Mouse (Mus musculus) liver, embryonic 11.5 days (tissue): ENCODE results near the gene Dpp7. TPM values are rescaled to one million over a fixed set of nuclear protein-coding genes. Genes with fewer than 3 reads are reported as not detected.

Experiments used
- ATAC-seq: fragments of 200-750 bp; cut with Nextera tagmentation; replicated peaks from 2 replicates; pipeline ENCODE4 v1.8.0; 2017; ENCODE audit warnings: moderate number of reproducible peaks, mild to moderate bottlenecking, moderate TSS enrichment, moderate library complexity; ENCODE audit not compliant: low FRiP score
- DNase-seq: peaks from one replicate; pipeline ENCODE4 v3.0.0-alpha.2; 2017; ENCODE audit warnings: low spot score
- H3K27ac ChIP-seq: fragments of 300-500 bp; sonication (generic); 2 replicates; pipeline ENCODE4 v1.5.1; 2014; ENCODE audit warnings: mild to moderate bottlenecking, low read depth, low read length, control low read depth
- H3K27me3 ChIP-seq: fragments of 300-500 bp; sonication (generic); replicated peaks from 2 replicates; pipeline ENCODE4 v1.6.1; 2014; ENCODE audit warnings: low read length, mixed read lengths; ENCODE audit not compliant: control insufficient read depth, insufficient read depth
- H3K36me3 ChIP-seq: fragments of 300-500 bp; sonication (generic); 2 replicates; pipeline ENCODE4 v1.6.1; 2014; ENCODE audit warnings: mild to moderate bottlenecking, low read length, moderate library complexity, mixed read lengths; ENCODE audit not compliant: control insufficient read depth, insufficient read depth
- H3K4me1 ChIP-seq: fragments of 300-500 bp; sonication (generic); replicated peaks from 2 replicates; pipeline ENCODE4 v1.6.1; 2014; ENCODE audit warnings: low read length, mixed read lengths; ENCODE audit not compliant: control insufficient read depth, insufficient read depth
- H3K4me2 ChIP-seq: fragments of 300-500 bp; sonication (generic); 2 replicates; pipeline ENCODE4 v1.6.1; 2014; ENCODE audit warnings: mild to moderate bottlenecking, control low read depth, moderate library complexity
- H3K4me3 ChIP-seq: fragments of 300-500 bp; sonication (generic); 2 replicates; pipeline ENCODE4 v1.5.1; 2014; ENCODE audit warnings: low read depth, low read length, control low read depth
- H3K9ac ChIP-seq: fragments of 300-500 bp; sonication (generic); 2 replicates; pipeline ENCODE4 v1.6.1; 2014; ENCODE audit warnings: low read depth, low read length, control low read depth
- H3K9me3 ChIP-seq: fragments of 300-500 bp; sonication (generic); 2 replicates; pipeline ENCODE4 v1.6.1; 2016; ENCODE audit warnings: low read length, inconsistent platforms, mixed read lengths; ENCODE audit not compliant: control insufficient read depth
- WGBS: fragments of 180-500 bp; shearing (Covaris S2); extraction: QIAGEN DNeasy Blood & Tissue Kit; methylation state at CpG from one replicate; pipeline ENCODE4 v1.1.7; 2014; 5-methylcytosine and 5-hydroxymethylcytosine counted together
- polyA plus RNA-seq: library from polyadenylated mRNA; unstranded; fragments of >200 nt; fragmentation: Nextera tagmentation; extraction: Ambion mirVana; gene quantifications from 2 replicates; pipeline ENCODE4 v1.2.1, GENCODE M21; 2014

Gene Dpp7
- polyA plus RNA-seq, result 17.4 and 18.3 TPM in 2 replicates

DNA sequence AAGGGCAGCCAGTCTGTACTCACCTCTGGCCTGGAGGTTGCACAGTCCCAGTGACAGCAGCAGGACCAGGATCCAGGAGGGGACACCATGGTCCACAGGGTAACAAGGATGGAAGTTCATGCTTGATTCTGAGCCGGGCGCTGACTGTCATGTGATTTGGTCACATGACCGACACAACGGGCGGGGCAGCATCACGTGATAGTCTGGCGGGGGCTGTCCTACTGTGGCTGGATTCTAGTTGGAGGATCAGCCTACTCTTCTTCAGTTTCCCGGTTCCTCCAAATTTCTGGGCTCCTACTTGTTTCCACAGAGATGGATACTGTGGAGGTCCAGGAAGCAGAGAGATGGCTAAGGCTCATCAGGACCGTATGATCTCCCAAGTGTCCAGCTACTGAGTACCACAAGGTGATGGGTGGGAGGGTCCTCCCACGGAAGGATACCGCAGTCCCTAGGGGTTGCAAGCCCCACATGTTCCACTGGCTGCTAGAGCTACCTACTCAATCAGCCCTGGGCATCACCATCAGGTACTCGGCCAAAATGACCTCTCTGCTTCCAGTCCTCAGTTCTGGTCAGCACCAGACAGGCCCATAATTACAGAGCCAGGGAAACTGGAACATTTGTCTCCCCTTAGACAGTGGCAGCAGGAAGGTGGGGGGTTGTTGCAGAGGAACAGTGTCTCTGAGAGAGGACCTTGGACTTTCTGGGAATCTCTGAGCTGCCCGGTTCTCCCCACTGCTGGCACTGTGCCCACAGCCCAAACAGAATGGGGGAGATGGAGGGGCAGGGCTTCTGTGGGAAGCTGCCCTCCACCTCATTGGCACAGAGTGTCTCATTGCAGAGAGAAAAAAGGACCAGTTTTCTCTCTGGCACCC is at the start of gene Dpp7:
Dpp7 (minus strand) TSS at position 152 of the 872 bp plus-strand sequence.
- Histone ChIP-seq H3K9me3 (no peaks in the 10 kb centered on the region), H3K4me2 (peak within 1 kb of the TSS; percentile 95), H3K27ac (no peak within 1 kb of the TSS), H3K9ac (peak within 1 kb of the TSS; percentile 67), H3K4me3 (peak within 1 kb of the TSS; percentile 68), H3K27me3 (no peaks in the 10 kb centered on the region), H3K4me1 (peaks cover 11% of the 10 kb centered on the region), H3K36me3 (no peaks in the 10 kb centered on the region; the same call in 1 of the 2 replicates)
- 6% methylated on average over 13 of the region's 13 CpGs for WGBS
- DNase-seq (peak; percentile 90), ATAC-seq (peak; percentile 80)

DNA sequence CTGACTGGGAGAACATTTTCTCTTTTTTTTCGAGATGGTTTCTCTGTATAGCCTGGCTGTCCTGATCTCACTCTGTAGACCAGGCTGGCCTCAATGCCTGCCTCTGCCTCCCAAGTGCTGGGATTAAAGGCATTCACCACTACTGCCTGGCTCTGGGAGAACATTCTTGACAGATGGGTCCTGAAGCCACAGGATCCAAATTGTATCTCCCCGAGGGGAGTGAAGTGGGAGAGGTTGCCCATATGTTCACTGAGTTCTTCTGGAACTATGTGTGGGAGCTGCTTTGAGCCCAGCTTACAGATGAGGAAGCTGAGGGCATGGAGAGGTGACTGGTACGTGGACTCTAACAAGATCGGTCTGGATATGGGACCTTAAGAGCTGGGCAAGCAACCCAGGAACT is 47.8 kb upstream of the Dpp7 start:
- no peaks in the 10 kb centered on the region for H3K4me1 ChIP-seq
- WGBS, result 81% methylated on average over 4 of the region's 4 CpGs
- H3K9me3 ChIP-seq, result no peaks in the 10 kb centered on the region
- no peaks in the 10 kb centered on the region for H3K36me3 ChIP-seq
- ATAC-seq, result no peak
- H3K4me3 ChIP-seq, result no peak overlapping the region
- no peak overlapping the region for H3K4me2 ChIP-seq
- H3K27ac ChIP-seq, result no peak overlapping the region
- no peak for DNase-seq
- H3K9ac ChIP-seq, result no peak overlapping the region
- peaks cover 64% of the 10 kb centered on the region for H3K27me3 ChIP-seq

DNA sequence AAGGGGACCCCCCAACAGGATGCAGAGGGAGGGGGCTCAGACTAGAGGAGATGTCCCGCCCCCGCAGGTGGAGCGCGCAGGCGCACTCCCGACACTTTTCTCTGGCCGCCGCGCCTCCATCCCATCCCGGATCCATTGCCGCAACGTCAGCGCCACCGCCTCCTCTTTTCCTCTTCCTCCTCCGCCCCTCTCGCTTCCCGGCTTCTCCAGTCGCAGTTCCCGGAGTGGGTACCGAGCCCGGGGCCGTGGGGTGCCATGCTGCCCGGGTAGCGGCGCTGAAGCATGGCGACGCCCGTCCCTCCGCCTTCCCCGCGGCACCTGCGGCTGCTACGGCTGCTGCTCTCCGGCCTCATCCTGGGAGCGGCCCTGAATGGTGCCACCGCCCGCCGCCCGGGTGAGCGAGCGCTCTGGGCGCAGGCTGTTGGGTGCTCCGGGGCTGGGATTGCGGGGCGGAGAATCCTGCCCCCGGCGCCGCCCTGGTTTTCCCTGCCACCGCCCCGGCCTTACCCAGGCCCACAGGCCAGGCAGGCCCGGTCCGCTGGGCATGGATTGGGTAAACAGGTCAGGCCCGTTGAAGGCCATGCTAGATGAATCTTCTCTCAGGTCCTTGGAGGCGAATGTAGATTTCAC is 46.9 kb upstream of the Dpp7 start:
- ATAC-seq, result no peak
- Histone ChIP-seq H3K27me3 (peaks cover 72% of the 10 kb centered on the region), H3K4me3 (peak overlapping the region; percentile 53), H3K36me3 (no peaks in the 10 kb centered on the region), H3K4me2 (peak overlapping the region; percentile 66), H3K9ac (peak overlapping the region; percentile 26; the same call in 1 of the 2 replicates), H3K9me3 (no peaks in the 10 kb centered on the region), H3K4me1 (no peaks in the 10 kb centered on the region), H3K27ac (no peak overlapping the region)
- no peak for DNase-seq
- WGBS, result 2% methylated on average over 54 of the region's 54 CpGs

DNA sequence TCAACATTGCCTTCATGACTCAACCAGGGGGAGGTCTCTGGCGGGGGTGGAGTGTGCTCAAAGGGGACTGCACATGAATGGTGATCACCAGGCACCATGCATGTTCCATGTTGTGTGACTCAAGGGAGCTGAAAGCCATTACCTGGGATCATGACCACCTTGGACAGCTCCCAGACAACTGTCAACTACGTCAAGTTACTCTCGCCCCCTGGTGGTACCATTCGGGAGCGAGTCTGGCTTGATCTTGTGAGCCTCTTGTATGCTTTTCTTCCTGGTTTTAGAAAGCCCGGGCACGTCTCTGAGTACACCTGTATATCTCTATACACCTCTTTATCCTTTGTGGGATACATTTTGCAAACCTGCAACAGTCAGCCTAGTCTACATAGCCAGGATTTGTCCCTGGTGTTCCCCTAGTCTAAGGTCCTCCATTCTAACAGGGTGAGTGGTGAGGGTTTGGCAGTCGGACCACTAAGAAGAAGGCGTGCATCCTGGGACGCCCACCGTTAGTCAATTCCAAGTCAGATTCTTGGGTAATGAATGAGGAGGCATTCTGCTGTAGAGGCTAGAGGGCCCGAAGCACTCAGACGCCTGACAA is 46.3 kb upstream of the Dpp7 start:
- Histone ChIP-seq H3K9ac (no peak overlapping the region), H3K36me3 (no peaks in the 10 kb centered on the region), H3K4me3 (peak overlapping the region; percentile 53), H3K27me3 (peaks cover 78% of the 10 kb centered on the region), H3K27ac (no peak overlapping the region), H3K4me1 (no peaks in the 10 kb centered on the region), H3K9me3 (no peaks in the 10 kb centered on the region), H3K4me2 (peak overlapping the region; percentile 66)
- ATAC-seq, result no peak; the same call in 1 of the 2 replicates
- DNase-seq, result peak; percentile 80
- 3% methylated on average over 13 of the region's 13 CpGs for WGBS

DNA sequence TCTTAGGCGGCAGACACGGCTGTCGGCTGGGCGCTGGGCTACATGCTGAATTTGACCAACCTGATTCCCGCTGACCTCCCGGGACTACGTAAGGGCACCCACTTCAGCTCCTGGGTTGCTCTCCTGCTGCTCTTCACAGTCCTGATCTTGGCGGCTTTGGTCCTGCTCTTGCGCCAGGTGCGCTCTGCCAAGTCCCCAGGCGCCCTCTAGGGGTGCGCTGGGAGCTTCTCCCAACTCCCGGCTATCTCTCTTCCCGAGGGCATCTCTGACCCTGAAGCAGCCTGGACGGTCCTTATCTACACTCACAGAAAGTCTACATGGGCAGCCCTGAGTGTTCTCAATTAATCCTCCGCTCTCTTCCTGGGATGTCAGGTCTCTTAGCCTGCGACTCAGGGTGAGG is 44.6 kb upstream of the Dpp7 start:
- peak overlapping the region; percentile 25; the same call in 1 of the 2 replicates for H3K4me2 ChIP-seq
- H3K4me1 ChIP-seq, result peaks cover 2% of the 10 kb centered on the region
- H3K27me3 ChIP-seq, result peaks cover 90% of the 10 kb centered on the region
- no peaks in the 10 kb centered on the region for H3K9me3 ChIP-seq
- 0 out of 2 replicates have a peak, but pooled peaks have one; percentile 29 for ATAC-seq
- no peak overlapping the region for H3K27ac ChIP-seq
- no peaks in the 10 kb centered on the region for H3K36me3 ChIP-seq
- 4% methylated on average over 17 of the region's 17 CpGs for WGBS
- H3K9ac ChIP-seq, result no peak overlapping the region
- no peak overlapping the region for H3K4me3 ChIP-seq
- no peak for DNase-seq

DNA sequence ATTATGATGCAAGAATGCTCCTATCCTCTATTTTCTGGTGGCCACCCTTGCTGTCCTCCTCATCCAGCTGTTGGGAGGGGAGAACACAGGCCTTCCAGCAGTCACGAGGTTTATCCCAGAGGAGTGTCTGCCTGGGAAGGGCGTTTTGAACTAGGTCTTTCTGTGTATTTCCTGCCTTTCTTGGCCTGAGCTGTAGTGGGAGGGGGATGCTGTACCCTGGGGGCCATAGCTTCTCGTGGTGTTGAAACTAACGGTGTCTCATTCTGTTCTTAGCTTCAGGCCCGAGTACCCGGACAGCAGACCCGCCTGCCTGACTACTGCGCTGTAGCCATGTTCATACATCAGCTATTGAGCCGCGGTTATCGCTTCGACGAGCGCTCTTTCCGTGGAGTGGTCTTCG is 44.1 kb upstream of the Dpp7 start:
- no peaks in the 10 kb centered on the region for H3K36me3 ChIP-seq
- peak overlapping the region; percentile 25; the same call in 1 of the 2 replicates for H3K4me2 ChIP-seq
- peaks cover 90% of the 10 kb centered on the region for H3K27me3 ChIP-seq
- H3K9me3 ChIP-seq, result no peaks in the 10 kb centered on the region
- ATAC-seq (no peak), DNase-seq (no peak)
- H3K27ac ChIP-seq, result no peak overlapping the region
- peaks cover 5% of the 10 kb centered on the region for H3K4me1 ChIP-seq
- 21% methylated on average over 16 of the region's 16 CpGs for WGBS
- H3K4me3 ChIP-seq, result no peak overlapping the region
- H3K9ac ChIP-seq, result no peak overlapping the region

DNA sequence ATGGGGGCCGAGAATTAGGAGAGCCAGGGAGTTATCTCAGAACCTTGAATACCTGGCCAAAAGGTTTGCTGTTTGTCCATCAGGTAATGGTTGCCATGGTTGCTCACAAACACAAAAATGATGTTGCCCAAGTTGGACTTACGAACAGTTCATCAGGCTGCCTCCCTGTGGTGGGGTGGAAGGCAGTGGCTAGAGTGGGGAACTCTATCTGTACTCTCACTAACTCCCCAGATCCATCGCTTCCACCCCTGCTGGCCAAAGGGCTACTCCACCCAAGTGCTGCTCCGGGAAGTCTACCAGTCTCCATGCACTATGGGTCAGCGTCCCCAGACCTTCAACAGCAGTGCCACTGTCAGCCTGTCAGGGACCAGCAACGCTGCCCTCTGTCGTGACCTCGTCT is 42.9 kb upstream of the Dpp7 start, which contains the start of gene Npdc1:
Npdc1 (plus strand) TSS at position 301 of the 400 bp plus-strand sequence.
- Histone ChIP-seq H3K27ac (no peak within 1 kb of the TSS), H3K27me3 (peaks cover 93% of the 10 kb centered on the region), H3K9me3 (no peaks in the 10 kb centered on the region), H3K4me3 (no peak within 1 kb of the TSS), H3K4me1 (peaks cover 5% of the 10 kb centered on the region), H3K36me3 (no peaks in the 10 kb centered on the region), H3K4me2 (no peak within 1 kb of the TSS), H3K9ac (no peak within 1 kb of the TSS)
- WGBS, result 59% methylated on average over 8 of the region's 8 CpGs
- DNase-seq (no peak), ATAC-seq (no peak)

DNA sequence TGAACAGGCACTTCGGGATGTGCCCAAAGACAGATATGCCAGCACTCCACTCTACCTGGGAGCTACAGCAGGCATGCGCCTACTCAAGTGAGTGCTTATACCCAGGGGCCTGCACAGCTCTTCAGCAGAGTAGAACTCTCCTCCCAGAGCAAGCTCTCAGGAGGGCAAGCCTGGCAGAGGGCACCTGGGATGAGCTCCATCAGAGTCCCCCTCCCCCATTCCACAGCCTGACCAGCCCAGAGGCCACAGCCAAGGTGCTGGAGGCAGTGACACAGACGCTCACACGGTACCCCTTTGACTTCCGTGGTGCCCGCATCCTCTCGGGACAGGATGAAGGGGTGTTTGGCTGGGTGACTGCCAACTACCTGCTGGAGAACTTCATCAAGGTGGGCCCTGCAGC is 41.9 kb upstream of the Dpp7 start:
- H3K4me3 ChIP-seq, result no peak overlapping the region

More for the DNA sequence above, 41.9 kb upstream of the Dpp7 start:
- Histone ChIP-seq H3K36me3 (no peaks in the 10 kb centered on the region), H3K4me2 (no peak overlapping the region), H3K9ac (no peak overlapping the region), H3K27ac (no peak overlapping the region), H3K4me1 (peaks cover 5% of the 10 kb centered on the region), H3K9me3 (no peaks in the 10 kb centered on the region), H3K27me3 (peaks cover 85% of the 10 kb centered on the region)
- ATAC-seq (no peak), DNase-seq (no peak)
- 84% methylated on average over 7 of the region's 7 CpGs for WGBS
